Mouse (Mus musculus): ENCODE data around the gene Pfdn4.
A peak's percentile ranks its signal among the peaks of the same experiment; 100 is the strongest.

The Pfdn4 gene

DNA sequence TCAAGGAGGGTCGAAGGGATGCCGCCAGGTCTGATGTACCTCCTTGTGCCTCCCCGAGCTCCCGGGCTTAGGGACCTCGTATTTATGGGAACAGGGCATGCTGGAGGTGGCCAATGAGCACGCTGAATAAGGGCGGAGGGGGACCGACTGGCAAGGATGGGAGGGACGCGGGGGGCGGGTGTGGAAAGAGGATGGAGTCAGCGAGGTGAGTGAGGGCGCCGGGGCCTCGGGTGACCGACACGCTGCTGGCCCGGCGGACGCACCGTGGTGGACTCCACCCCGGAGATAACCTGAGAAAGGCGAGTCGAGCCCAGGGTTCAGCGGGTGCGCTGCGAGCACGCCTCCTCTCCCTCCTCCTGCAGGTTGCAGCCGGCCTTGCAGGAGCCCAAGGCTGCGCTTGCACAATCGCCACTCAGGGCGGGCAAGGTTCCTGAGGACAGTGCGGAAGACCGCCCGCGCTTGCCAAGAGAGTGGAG is 901 bp downstream of the Pfdn4 start, which contains the start of gene Cyp24a1:
Cyp24a1 (minus strand) TSS at position 55 of the 476 bp plus-strand sequence.
- DNase-seq (ENCODE audit: low spot score), result peak; percentile 83

DNA sequence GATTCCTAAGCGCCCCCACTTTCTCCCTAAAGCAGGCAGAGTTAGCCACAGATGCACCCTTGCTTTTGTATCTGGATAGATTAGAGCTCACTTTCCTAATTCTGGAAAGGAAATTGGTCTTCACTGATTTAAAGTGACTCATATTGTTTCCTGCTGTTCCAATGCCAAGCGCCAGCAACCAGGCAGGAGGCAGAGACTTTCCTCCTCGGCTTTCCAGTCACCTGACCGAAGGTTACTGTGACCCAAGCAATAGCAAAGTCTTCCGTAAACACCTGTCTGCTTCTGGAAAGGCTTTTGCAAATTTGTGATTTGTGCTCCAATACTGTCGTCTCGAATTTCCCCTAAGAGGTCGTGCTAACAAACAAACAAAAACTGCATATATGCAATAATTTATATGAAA is 1.8 kb downstream of the Pfdn4 start:
- DNase-seq (ENCODE audit: low spot score), result no peak

DNA sequence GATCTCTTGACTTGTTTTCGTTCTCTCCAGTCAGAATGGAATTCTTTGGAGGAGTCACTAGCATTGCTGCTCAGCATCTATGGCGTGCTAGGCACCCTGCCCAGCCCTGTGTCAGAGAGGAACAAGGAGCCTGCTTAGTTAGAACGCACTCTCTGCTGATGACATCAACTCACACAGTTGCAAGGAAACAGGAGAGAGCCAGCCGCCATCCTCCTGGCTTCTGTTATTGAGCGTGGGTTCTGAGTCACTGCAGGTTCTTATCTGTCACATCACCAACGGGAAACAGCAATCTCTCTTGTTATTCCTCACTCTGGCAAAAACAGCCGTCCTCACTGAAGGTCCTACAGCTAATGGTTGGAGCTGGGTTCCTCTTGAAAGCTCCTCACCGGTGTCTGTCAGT is 7.1 kb downstream of the Pfdn4 start:
- DNase-seq (ENCODE audit: low spot score), result no peak

DNA sequence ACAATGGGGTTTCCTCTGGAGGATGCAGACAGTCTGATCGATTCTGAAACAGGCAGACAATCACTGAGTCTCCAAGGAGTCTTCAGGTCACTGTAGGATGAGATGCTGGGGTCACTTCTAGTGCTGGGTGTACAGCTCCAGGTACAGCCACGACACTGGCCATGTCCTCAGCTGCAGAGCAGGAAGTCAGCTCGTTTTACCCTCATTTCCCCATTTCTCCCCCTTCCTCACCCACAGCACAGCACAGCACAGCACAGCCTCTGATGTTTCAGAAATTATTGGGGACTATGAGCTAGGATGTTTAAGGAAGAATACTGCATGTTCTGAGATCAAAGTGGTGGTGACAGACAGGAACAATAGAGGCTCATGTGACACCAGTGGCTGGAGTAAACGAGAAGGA is 7.8 kb downstream of the Pfdn4 start:
- DNase-seq (ENCODE audit: low spot score), result no peak

DNA sequence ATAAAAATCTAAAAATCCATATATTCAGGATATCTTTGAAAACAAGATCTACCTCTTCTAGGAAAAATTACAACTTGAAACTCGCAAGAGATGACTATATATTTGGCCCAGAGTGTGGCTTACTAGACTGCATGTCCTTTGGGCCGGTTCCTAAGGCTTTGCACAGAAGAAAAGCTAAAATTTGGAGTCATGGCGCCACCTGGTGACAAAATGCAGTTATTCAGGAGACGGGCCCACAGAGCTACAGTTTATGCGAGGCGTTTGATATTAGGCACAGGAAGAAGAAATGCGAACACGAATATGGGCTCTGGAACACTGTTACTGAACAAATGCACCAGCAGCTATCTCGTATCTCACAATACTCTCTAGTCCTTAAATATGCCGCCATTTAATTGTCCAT is 11.5 kb downstream of the Pfdn4 start:
- DNase-seq (ENCODE audit: low spot score), result peak; percentile 67

DNA sequence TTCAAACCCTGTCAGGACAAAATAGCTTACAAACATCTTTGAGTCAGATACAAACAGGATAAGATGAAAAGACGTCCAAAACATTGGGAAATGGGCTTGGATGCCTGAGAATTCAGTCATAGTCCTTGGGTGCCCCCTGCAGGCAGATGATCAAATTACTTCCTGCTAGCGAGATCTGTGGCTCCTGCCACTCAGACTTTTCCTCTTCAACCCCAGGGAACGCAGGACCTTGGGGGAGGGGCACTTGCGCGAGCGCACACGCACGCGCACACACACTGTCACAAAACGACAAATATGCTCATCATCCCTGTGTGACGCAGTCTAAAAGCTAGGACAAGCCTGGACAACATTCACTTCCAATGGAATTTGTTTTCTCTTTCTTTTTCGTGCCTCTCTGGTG is 12.6 kb downstream of the Pfdn4 start:
- peak; percentile 68 for DNase-seq (ENCODE audit: low spot score)

DNA sequence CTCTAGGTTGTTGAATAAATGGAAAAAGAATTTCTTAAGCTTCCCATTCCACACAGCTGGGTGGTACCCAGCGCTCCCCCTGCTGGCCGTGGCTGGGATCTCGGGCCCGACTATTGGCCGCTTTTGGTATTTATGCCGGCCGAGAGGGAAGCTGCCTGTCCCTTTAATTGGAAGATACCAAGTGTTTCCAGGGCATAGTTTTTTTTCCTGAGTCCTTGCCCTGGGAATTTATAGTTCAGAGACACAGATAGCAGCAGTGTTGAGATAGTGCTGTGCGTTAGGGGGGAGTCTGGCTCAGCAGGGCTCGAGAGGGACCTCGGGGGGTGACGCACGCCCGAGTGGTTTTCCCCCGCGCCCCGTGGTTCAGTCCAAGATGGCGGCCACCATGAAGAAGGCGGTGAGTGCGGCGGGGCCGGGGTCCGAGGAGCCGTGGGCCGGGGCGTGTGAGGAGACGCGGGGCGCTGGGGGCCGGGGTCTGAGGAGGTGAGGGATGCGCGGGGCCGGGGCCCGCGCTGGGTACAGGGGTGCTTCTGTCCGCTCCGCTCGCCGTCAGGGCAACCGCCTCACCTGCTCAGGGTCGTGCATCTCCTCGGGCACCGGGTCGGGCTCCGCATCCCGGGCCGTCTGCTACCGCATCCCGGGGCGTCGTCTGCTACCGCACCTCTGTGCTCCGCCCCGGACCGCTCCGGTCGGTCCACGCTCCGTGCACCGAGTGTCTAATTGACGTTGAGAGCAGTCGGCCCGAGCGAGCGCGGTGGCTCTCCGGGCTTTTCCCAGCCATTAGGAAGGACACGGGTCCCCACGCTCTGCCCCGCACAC is 15.1 kb downstream of the Pfdn4 start:
- peak; percentile 90 for DNase-seq (ENCODE audit: low spot score)

DNA sequence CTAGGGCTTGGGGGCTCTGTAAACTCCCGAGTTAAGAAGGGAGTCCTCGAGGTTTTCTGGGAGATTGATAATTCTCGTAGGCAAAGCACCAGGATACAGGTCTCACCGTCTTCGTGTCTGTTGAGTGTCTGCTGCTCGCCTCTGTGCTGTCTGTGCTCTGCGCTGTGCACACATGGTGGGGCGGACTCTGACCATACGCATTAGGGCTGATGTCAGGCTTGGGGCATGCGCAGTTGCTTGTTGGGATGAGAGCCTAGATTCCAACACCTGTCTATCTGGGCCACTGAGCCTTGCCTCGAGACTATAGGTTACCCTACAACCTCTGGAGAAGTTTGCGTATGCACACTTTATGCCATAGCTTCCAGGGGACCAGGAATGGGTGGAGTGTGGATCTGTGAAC is 17.5 kb downstream of the Pfdn4 start:
- peak; percentile 46 for DNase-seq (ENCODE audit: low spot score)

DNA sequence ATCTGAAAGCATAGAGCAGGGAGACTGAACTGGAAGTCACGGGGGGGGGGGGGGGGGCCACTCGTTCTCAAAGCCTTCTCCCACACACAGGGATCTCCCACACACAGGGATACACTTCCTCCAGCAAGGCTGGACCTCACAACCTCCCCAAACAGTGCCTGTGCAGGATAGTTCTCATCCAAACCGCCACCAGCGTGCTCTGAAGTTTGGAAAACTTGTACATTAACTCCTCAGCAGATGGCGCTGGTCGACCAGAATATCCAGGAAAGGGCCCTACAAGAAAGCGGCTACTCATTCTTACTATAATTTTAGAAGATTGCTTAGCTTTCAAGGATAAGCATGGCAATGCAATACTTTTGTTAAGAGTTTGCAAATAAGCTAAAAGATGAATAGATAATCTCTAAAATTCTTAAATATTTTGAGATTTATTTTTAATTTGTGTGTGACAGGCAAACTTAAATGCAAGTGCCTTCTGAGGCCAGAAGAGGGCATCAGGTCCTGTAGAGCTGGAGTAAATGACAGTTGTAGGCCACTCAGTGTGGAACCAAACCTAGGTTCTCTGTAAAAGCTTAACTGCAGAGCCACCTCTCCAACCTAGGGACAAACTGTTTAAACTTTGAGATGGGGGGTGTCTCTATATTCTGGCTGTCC is 24.2 kb downstream of the Pfdn4 start:
- peak; percentile 42 for DNase-seq (ENCODE audit: low spot score)

DNA sequence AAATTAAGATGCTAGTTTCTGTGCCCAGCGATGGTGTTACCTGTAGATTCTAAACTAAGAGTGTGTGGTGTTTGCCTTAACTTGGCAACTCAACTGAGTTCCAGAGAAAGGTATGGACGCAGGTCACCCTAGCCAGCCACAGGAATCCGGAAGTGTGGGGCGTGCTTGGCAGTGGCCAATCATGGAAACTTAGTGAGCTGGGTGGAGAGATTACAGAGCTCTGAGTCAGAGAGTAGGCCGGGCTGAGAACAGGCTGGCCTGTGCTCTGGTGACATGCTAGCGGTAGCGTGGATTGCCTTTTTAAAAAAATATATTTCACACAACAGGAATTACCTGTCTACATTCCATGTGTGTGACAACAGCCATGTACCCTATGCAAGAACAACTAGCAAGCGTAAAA is 30.3 kb downstream of the Pfdn4 start:
- DNase-seq (ENCODE audit: low spot score), result no peak

DNA sequence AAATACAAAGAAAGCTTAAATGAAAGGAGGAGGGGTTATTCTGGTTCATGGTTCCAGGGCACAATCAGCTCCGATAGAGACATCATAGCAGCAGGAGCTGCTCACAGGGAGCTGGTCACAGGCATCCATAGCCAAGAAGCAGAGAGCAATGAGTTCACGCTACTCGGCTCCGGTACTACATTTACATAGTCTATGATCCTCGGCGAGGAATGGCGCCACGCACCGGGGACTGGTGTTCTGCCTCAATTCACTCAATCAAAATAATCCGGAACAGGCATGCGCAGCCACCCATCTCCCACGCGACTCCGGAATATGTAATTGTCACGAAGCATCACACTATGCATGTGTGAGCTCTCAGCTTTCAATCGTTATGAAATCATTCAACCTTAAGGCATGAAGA is 31.8 kb downstream of the Pfdn4 start:
- no peak for DNase-seq (ENCODE audit: low spot score)

DNA sequence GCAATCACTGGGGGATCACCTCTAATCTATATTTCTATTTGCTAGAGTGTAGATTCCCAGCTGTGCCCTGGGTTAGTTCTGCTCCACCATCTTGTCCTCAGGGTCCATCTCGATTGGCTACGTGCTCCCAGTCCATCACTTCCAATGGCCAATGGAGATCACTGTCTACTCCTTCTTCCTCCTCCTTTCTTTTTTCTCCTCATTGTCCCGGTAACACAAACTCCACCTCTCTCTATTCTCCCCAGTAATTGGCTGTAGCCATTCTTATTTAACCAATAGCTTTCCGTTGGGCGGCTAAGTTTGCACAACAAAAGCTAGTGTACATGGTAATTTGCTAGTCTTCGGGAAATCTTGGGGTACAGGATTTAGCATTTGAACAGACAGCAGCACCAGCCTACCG is 33.5 kb downstream of the Pfdn4 start:
- DNase-seq (ENCODE audit: low spot score), result no peak

DNA sequence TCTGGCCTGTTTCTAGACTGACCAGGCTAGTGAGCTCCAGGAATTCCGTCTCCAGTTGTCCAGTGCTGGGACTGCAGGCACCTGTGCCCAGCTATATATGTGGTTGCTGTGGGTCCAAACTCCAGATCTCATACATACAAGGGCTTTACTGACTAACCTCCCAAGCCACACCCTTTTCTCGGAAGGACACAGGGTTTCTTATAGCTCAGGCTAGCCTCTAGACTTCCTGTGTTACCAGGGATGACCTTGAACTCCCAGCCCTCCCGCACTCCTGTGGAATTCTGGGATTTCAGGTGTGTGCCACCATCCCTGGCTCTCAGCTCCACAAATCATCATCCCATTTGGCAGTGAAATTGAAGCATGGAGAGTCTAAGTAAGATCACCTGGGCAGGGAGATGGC is 34.0 kb downstream of the Pfdn4 start:
- no peak for DNase-seq (ENCODE audit: low spot score)

DNA sequence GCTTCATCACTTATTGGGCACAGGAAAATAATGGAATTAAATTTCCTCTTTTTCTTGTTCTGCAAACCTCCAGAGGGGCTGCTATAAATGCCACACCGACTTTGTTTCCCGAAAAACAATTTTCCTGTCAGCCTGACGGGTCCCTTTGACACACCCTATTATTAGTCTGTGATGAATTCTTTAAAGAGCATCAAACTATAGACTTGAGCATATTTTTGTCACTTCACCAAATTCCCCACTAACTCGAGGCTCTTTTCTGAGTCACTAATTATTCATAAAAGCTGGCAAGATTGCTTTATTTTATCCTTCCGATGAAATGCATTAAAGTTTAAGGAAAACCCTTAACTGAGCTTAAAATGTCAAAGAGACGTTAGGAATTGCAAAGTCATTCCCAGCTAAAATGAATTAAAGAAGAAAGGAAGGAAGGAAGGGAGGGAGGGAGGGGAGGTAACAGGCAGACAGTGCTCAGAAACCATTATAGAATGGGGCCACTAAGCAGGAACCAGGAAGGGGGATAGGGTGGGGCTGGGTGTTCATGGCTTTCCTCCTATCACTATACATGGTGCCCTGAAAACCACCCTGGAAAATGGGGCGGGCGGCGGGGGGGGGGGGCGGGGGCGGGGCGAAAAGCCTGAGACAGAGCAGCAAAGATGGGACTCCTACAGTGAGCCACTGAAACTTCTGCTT is 38.0 kb downstream of the Pfdn4 start:
- no peak for DNase-seq (ENCODE audit: low spot score)

DNA sequence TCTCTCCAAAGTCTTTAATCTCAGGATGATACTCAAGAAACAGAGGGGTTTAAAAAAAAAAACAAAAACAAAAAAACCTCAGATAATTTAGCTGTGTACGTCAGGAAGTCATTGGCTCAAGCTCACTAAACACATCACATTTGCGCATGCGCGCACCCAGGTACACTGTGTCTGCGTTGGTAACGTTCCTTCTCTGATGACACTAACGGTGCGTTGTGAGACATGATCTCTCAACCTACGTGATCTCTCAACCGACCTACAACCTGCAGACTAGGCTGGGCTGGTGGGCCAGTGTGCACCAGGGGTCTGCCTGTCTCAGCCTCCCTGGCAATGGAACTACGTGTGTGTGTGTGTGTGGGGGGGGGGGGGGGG is 38.6 kb downstream of the Pfdn4 start:
- no peak for DNase-seq (ENCODE audit: low spot score)

DNA sequence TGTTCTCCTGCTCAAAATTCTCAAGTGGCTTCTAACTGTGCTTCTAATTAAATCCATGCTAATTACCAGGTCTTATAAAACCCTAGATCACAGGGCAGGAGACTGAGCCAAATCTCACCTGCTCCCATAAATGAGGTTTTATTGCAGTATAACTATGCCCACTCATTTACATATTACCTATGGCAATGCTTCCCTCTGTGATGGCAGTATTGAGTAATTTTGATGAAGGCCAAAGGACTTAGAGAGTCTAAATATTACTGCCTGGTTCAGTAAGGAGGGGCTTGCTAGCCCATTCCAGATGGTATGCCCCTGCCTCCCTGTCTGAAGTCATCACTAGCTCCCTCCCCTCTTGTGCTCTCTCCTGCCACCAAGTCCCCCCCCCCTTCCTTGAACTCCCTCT is 39.6 kb downstream of the Pfdn4 start:
- no peak for DNase-seq (ENCODE audit: low spot score)

DNA sequence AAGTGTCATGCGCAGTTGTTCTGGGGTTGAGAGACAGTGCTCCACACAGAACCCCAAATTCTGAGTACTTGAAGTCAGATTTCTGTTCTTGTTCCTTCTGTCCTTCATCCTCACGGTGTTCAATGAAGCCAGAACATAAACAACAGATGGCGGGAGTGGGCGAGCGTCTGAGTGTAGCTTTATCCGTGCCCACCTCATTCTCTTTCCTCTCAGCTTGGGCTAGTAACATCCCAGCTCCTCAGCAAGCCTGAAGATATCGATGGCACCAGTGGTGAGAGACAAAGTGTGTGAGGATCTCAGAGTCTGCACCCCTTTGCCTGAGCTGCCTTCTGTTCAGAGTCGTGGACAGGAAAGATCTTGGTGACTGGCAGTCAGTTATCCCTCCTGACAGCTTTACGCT is 43.0 kb downstream of the Pfdn4 start:
- DNase-seq (ENCODE audit: low spot score), result no peak

DNA sequence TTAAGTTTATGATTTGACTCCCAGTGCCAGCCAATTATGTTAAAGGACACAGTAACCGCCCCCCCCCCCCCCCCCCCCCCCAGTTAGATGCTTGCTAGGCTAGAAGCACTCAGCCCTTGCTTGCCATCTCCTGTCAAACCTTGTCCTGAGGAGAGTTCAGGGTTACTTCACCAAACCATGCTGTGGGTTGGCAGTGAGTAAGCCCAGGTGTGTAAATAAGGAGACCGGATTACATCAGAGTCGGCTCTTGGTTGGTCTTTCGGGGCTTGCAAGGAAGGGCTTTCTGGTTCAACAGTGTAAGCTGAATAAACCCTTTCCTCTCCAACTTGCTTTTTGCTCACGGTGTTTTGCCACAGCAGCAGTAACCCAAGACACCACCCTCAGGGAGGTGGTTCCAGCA is 47.4 kb downstream of the Pfdn4 start:
- no peak for DNase-seq (ENCODE audit: low spot score)

DNA sequence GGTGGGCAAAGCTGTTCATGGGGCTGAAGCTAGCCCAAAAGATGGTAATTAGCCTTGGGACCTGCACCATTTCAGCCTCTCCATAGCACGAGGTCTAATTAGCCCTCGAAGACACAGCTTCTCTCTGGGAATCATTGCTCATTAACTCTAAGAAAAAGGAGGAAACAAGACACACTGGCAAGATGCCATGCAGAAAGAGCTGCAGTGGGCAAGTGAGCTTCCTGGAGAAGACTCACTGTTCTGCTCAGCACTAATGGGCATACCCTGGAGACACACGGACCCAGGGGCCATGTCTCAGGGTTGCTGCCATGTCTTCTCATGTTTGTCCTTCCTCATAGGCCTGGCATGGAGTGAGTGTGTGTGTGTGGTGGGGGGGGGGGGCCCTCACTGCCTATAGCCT is 47.9 kb downstream of the Pfdn4 start:
- DNase-seq (ENCODE audit: low spot score), result no peak

DNA sequence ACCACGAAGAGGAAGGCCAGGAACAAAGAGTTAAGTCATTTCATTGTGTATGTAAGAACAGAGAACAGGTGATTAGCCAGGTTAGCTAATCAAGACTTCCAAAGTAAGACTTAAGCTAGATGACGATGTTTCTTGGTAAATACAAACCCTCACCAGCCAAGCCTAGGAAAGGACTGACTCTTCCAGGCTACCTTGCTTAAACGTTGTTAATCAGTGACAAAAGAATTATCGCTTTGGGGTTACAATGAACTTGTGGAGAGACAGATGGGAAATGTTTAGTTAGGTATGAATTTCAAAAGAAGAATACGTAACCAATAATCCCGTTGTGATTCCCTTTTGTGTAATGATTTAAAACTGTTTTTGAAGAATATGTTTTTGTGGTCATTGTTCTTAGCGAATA is 48.7 kb downstream of the Pfdn4 start:
- no peak for DNase-seq (ENCODE audit: low spot score)

DNA sequence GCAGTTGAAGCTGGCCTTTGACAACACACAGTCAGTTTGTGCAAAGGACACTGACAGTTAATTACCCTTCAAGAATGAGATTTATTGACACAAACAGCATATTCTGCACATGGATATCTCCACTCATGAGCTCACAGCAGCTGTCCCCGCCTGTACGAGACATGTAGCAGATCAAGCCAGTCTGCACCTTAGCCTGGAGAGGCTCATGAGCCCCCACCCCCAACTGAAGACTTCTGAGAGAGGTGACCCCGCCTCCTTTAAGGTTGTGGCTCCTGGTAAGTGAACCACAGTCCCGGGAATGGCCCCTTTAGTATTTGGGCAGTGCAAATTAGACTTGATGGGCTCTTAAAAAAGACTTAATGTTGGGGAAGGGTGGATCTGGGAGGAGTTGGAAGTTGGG is 49.5 kb downstream of the Pfdn4 start:
- DNase-seq (ENCODE audit: low spot score), result no peak

DNA sequence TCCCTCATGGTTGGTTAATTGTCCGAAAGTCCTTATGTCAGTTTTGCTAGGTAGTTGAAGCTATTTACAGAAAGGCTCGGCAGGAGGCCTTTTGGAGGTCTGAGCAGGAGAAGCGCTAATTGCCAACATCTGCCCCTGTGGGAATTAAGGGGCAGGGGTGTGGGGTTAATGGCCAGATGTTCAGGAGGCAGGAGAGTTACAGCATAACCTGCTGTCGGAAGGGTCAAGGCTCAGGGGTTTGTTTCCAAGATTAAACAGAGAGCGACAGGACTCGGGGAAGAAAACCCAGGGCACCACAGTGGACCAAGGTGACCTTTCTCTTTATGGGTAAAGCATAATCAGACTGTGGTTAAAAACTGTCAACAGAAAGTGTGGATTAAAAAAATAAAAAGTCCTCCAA is 51.3 kb downstream of the Pfdn4 start:
- peak; percentile 42 for DNase-seq (ENCODE audit: low spot score)

DNA sequence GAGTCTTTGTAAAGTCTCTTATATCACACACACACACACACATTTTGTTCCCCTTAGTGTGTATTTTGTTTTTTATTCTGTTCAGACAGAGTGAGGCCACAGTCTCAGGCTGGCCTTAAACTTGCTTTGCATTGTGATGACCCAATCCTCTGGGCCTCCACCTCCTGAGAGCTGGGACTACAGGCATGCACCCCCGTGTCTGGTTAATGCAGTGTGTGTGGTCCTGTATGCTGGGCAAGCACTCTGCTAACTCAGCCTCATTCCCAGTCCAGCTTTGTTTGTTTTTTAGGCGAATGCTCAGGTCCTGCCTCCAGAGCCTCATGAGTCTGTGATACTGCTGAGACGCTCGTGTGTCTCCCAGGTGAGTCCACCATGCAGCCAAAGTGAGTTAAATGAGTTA is 51.8 kb downstream of the Pfdn4 start:
- DNase-seq (ENCODE audit: low spot score), result peak; percentile 31
